Mouse (Mus musculus) mouse embryonic stem cell (cell line): ENCODE measurements around the gene Cox5b.

ENCODE experiments used
- in situ Hi-C, 2 experiments: fragments of 300-500 bp; cut with MboI; formaldehyde crosslinking; loops; 1 replicate in 1 of 2; 3 replicates in 1 of 2; pipeline ENCODE4 v1.14.3; 2019 to 2020; ENCODE audit warnings: low sequenced_read_pairs in 2 of 2, low pct_unique_long_range_greater_than_20kb in 1 of 2, mixed read lengths in 1 of 2; ENCODE audit not compliant: unreplicated experiment in 1 of 2

Gene Cox5b

GRCm38 (mm10) chr1:36743046-36743445, 51.8 kb downstream of the Cox5b start:
- in situ Hi-C loops: loop anchor here in 1 of 2 experiments (10.0 kb wide), 1 partner anchor 198 kb away; the partner anchor contains the start of gene Ankrd39
